Mouse (Mus musculus) c-Kit-positive CD71-positive TER-119-negative erythroid progenitor cells, embryonic 14.5 days (primary cell): ENCODE measurements around the gene Il1f5.
A peak's percentile ranks its signal among the peaks of the same experiment; 100 is the strongest.

Experiments used
- DNase-seq: peaks from one replicate; pipeline ENCODE4 v3.0.0-alpha.2; 2013; ENCODE audit warnings: low read depth

Gene Il1f5

DNA sequence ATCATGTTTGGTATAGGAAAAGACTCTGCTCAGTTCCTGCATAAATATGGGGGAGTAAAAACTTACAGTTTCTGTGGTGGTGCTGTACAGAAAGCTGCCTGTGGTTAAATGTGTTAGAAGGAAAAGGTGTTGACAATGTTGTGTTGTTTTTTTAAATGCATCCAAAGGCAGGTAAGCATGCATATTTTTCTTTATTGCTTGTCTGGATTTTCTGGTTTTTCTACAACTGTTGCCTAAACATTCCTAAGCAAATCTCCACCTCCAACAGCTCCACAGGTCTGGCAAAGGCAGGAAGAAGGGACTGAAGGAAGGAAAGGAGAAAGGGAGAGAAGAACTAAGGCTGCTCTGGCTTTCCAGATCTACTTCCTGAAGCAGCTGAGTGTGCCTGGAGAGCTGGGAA is at the start of gene Il1f5:
Gene Il1f5, plus strand, starts transcription at position 301 of the 400 bp plus-strand sequence.
- no peak for DNase-seq

DNA sequence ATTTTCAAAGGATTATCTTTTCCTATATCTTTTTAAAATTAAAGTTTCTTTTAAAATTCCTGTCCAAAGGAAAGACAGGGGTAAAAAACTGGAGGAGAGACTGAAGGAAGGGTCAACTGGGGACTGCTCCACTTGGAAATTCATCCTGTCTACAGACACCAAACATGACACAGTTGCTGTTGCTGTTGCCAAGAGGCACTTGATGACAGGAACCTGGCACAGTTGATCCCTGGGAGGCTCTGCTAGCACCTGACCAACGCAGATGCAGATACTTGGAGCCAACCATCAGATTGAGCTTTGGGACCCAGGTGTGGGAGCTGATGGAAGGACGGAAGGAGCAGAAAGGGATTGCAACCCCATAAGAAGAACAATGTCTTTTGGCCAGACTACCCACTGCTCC is 49.6 kb upstream of the Il1f5 start:
- no peak for DNase-seq

DNA sequence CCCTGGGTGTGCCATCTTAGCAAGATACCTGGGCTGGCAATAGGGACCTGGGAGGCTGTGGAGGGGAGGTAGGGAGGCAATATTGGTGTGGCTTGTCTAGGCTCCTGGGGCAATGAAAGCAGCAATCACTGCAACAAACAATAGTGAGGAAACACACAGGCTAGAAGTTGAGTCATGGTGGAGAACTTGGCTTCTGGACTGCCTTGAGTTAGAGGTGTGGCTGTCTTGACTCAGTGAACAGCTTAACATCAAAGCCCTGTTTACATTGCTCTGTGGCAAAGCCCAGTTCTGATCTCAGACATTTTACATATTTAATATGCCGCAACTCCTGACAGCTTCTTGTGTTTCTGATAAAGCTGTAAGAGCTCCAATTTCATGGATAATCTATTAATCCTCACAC is 9.3 kb upstream of the Il1f5 start:
- no peak for DNase-seq

DNA sequence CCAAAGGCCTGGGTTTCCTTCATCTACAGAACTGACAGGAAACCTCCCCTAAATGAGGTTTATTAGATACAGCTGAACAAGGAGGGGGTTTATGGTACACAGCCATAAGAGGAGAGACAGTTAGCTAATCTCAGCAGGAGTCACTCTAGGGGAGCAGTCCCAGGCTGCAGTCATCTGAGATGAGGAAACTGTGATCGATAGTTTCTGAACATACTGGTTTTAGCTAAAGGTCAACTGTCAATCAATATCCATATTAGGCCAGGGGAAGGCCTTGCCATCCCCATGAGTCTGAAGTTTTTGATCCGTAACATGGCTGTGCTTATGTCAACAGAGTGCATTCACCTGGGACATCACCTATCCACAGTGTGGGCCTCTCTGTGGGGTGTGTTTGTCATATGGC is 3.1 kb upstream of the Il1f5 start:
- no peak for DNase-seq

DNA sequence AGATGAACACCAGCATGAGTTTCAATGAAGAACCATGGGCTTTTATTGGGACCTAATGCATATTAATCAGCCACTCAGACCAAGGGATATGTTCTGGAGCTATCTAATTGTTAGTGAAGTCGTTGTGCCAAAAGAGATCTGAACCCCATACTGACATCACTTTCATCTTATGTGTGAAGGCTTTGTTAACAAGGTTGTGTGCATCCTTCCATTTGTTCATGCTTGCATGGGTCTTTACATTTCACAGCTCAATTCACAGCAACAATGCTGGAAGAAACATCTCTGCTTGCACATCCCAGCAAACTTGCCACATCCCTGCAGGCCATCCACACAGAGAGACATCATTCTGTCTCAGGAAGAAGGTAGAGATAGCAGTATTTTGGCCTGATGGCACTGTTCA is 1.6 kb upstream of the Il1f5 start:
- DNase-seq, result no peak

DNA sequence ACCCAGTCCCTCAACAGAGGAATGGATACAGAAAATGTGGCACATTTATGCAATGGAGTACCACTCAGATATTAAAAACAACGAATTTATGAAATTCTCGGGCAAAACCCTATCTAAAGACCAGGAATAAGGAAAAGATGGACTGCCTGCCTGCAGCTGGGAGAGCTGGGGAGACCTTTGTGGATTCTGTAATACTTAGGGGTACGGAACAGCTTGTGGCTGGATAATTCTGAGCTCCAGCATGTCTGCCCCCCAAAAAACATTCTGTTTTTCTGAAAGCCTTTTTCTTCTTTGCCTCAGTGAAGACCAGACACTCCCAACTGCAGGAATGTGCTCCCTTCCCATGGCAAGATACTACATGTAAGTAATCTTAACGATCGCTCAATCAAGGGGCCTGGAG is 14.1 kb downstream of the Il1f5 start, which contains the start of gene Il1f10:
Gene Il1f10, plus strand, starts transcription at position 301 of the 400 bp plus-strand sequence.
- DNase-seq, result no peak

DNA sequence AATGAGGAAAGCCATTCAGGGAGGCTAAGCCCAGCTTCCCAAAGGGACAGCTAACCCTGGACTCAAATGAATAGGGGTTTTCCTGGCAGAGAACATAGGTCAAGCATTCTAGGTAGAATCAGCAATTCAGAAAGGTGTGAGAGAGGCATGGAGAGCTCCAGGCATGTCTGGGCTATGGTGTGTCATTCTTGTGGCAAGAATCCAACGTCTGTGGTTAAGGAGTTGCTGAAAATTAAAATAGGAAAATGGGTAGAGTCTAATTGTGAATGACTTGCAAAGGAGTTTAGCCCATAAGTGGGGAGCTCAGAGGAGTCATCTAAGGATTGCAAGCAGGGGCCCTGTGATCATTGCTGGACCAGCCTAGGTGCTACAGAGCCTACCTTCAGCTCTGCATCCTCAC is 17.9 kb downstream of the Il1f5 start:
- no peak for DNase-seq

DNA sequence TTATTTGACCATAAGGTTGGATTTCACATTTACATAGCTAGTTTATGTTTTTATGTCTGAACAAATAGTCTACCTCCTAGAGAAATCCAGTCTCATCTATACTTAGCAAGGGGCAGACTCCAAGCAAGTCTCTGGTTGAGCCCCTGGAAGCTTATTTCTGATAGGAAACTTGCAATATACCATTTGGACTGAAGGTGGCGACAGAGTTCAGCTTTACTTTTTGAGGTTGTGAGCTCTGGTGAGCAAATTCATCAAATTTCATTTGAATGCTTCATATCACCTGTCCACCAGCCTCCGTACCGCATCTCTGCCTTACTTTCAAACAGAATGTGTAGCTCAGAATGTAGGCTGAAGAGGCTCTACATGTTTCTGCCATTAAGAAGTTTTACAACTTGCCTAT is 20.1 kb downstream of the Il1f5 start:
- peak; percentile 38 for DNase-seq

DNA sequence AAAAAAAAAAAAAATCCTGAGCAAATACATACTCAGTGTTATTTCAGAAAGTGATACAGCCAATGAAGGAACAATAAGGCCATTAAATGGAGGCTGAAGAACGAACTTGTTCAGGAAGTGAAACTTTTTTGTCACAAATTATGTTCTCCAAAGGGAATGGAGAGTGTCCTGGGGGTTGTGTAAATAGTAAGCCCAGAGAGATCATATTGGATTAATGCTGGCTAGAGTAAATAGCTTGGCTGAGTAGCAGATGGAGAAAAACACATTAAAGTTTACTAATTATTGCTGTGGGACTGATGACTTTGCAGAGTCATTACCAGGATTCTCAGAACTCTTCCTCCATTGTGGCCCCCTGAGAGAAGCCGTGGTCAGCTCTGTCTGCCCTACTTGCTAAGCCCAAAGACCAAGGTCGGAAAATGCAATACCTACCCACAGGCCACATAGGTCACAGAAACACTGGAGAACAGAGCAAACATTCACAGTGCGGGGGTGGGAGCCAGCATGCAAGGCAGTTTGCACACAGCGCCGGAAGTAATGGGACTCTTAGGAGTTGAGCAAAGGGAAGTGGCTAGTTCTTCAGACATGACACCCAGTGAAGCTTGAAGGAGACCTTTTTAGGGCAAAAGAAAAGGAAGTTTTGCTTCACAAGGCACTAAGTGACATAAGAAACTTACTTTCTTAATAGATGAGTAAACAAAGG is 34.7 kb downstream of the Il1f5 start:
- no peak for DNase-seq

DNA sequence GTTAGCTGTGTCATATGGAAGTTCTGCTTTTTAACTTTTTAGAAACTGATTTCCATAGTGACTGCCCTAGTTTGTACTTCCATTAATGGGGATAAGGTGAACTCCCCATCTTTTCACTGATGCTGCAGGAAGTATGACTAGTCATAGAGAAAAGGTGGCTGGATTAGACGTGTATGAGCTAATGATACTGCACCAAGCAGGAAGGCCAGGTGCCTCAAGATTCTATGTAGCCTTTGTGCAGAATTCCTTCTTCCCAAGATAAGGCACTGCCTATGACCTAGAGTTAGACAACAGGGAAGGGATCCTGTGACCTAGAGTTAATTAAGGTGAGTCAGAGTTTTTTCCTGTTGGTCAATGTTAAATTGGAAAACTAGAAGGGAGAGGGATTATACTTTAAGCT is 40.2 kb downstream of the Il1f5 start:
- DNase-seq, result no peak

DNA sequence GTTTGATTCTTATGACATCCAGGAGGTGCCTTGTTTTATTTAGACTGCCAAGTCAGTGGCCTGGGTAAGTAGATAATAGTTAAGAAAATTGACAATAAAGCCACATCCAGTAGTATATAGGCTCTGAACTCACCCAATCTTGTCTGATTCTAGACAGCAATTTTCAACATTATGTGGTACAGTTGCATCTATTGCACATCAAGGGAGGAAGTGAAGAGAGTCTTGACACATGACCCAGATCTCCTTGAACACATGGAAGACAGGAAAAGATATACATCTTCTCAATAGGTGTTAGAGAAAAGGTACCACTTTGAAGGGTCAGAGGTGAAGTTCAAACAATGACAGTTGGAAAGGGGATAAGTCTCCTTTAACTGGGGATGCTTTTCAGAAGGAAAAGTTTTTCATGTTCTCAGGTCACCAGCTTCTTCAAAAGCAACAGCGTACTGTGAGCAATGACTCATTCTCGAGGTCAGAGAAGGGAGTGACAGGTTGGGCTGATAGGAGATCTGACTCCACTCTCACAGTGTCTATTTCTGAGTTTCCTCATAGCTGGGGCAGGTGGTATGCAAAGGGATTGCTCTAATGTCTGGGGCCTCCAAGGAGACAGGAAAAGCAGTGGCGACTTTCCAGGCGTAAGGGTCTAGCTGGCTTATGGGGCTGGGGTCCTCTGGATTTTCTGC is 41.3 kb downstream of the Il1f5 start:
- no peak for DNase-seq
